Mouse (Mus musculus) kidney, adult 2 months (tissue): ENCODE measurements around the gene Olfr430. TPM values are rescaled to one million over a fixed set of nuclear protein-coding genes. Genes with fewer than 3 reads are reported as not detected.

Experiments
- DNase-seq: peaks from one replicate; pipeline ENCODE4 v3.0.0; 2021
- H3K27ac ChIP-seq: fragments of 200-500 bp; 2 replicates; pipeline ENCODE4 v1.5.1; 2012; ENCODE audit warnings: low read depth, low read length, control low read depth, inconsistent platforms; ENCODE audit not compliant: insufficient read depth
- H3K27me3 ChIP-seq: fragments of 200-500 bp; replicated peaks from 2 replicates; pipeline ENCODE4 v1.6.1; 2012; ENCODE audit warnings: mild to moderate bottlenecking, moderate library complexity, low read length, inconsistent platforms; ENCODE audit not compliant: control insufficient read depth, insufficient read depth
- H3K36me3 ChIP-seq: fragments of 200-500 bp; 2 replicates; pipeline ENCODE4 v1.6.1; 2012; ENCODE audit warnings: mild to moderate bottlenecking, moderate library complexity, low read length, inconsistent platforms; ENCODE audit not compliant: control insufficient read depth, insufficient read depth
- H3K4me1 ChIP-seq: fragments of 200-500 bp; 2 replicates; pipeline ENCODE4 v1.6.1; 2011; ENCODE audit warnings: low read length; ENCODE audit not compliant: control insufficient read depth, insufficient read depth
- H3K4me3 ChIP-seq: fragments of 200-500 bp; 2 replicates; pipeline ENCODE4 v1.5.1; 2011; ENCODE audit warnings: mild to moderate bottlenecking, low read depth, low read length, control low read depth; ENCODE audit not compliant: insufficient read depth
- CTCF ChIP-seq: fragments of 200-500 bp; conservative IDR thresholded peaks from 2 replicates; pipeline ENCODE4 v1.5.1; 2011; ENCODE audit warnings: low read depth, mild to moderate bottlenecking, control low read depth, low read length, moderate library complexity, mixed read lengths; ENCODE audit not compliant: insufficient read depth, insufficient read length
- POLR2A ChIP-seq: fragments of 200-500 bp; IDR thresholded peaks from one replicate; pipeline ENCODE4 v1.6.1; 2011; ENCODE audit warnings: low read depth, low read length, control low read depth
- WGBS: fragments of 180-500 bp; shearing (Covaris S2); methylation state at CpG from one replicate; pipeline ENCODE4 v1.1.7; 2018; 5-methylcytosine and 5-hydroxymethylcytosine counted together
- polyA plus RNA-seq: library from polyadenylated mRNA; depleted of rRNA; stranded (reverse); fragments of >200 nt; gene quantifications from 2 replicates; pipeline ENCODE4 v1.2.3, GENCODE M21; 2012; rRNA removed

The Olfr430 gene
- polyA plus RNA-seq, 1 experiment: not detected

DNA sequence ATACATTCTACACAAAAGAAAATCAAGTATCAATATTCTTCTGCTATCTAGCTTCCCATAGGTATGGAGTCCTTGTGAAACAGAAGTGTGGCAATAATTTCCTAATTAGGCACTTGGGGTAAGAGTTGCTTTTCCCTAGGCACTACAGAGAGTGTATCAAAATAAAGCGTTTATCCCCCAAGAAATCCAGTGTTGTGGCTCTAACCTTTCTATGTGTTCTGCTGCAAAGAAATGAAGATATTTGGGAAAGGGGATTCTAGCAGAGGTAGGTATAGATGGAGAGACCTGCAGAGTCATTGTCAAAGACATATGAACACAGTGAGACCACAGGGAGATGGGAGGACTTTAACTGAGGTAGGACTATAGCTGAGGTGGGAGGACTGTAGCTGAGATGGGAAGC, 30.2 kb downstream of the Olfr430 start, which contains the start of gene Olfr427:
Olfr427 (plus strand) TSS at position 301 of the 400 bp plus-strand sequence.
- TF ChIP-seq POLR2A (no peak), CTCF (no peak)

DNA sequence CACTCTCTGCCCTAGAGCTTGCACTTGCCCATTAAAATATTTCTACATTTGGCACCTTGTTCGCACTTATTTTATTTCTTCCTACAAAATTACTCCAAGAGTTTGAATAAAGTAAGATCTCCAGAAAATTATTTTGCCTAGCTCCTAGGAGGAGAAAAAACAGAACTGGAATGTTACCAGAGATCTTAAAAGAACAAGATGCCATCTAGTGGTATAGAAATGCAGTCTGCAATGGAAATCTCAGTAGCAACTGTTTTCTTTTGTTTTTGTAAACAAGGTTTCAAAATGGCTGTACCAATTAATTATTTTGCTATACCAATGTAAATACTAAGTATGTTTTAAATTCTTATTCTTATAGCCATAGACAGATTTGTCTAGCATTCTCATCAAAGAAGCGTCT, 37.3 kb downstream of the Olfr430 start:
- TF ChIP-seq POLR2A: no peak
- no peak for TF ChIP-seq CTCF
- no peaks in the 10 kb centered on the region for H3K4me1 ChIP-seq
- 53% methylated on average over 2 of the region's 2 CpGs for WGBS
- no peak overlapping the region for H3K4me3 ChIP-seq
- DNase-seq: no peak
- H3K36me3 ChIP-seq: no peaks in the 10 kb centered on the region
- no peaks in the 10 kb centered on the region for H3K27me3 ChIP-seq
- no peak overlapping the region for H3K27ac ChIP-seq

More for the DNA sequence above, 30.2 kb downstream of the Olfr430 start, which contains the start of gene Olfr427:
- 93% methylated on average over 1 of the region's 1 CpGs for WGBS
- Histone ChIP-seq H3K4me1 (no peaks in the 10 kb centered on the region), H3K27me3 (no peaks in the 10 kb centered on the region), H3K4me3 (no peak within 1 kb of the TSS), H3K36me3 (no peaks in the 10 kb centered on the region), H3K27ac (no peak within 1 kb of the TSS)
- no peak for DNase-seq

DNA sequence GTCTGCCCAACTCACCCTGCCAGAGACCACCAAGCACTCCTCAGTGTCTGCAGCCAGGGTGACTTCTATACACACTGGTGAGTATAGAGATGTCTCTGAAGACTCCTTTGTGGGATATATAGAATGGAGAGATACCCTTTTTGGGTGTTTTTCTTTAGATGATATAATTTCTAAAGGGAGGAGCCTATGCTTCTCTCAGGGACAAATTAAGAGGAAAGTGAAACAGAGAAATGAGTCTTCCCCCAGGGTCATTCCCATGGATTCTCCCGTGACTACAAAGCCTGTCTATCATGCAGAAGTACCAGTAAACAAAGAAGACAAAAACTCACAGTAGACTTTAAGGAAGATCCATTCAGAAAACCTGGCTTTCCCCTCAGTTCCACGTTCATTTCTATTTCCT, 54.7 kb downstream of the Olfr430 start, which contains the start of gene Olfr231:
Olfr231 (minus strand) TSS at position 101 of the 400 bp plus-strand sequence.
- no peak for DNase-seq
- H3K36me3 ChIP-seq: no peaks in the 10 kb centered on the region
- H3K27ac ChIP-seq: no peak within 1 kb of the TSS
- WGBS: 58% methylated on average over 2 of the region's 2 CpGs
- H3K27me3 ChIP-seq: no peaks in the 10 kb centered on the region
- TF ChIP-seq POLR2A (no peak), CTCF (no peak)
- no peak within 1 kb of the TSS for H3K4me3 ChIP-seq
- H3K4me1 ChIP-seq: no peaks in the 10 kb centered on the region

Other genes starting within 250 kb of the Olfr430 start
- 0.65 and 0.77 TPM in 2 replicates for gene Ifi211, start 153.6 kb upstream of the Olfr430 start, polyA plus RNA-seq
- gene Mndal, start 124.1 kb upstream of the Olfr430 start, polyA plus RNA-seq: 4.9 and 6.2 TPM in 2 replicates
- 5.9 and 9.9 TPM in 2 replicates for gene Ifi203, start 123.9 kb upstream of the Olfr430 start, polyA plus RNA-seq
- gene Ifi202b, start 83.9 kb upstream of the Olfr430 start, polyA plus RNA-seq: not detected in 2 replicates
- 0.26 and 0.64 TPM in 2 replicates for gene Ifi205, start 34.8 kb upstream of the Olfr430 start, polyA plus RNA-seq
- gene Olfr433, start 25.9 kb upstream of the Olfr430 start, polyA plus RNA-seq: 0.03 and 0.04 TPM in 2 replicates
- gene Olfr432, start 17.4 kb upstream of the Olfr430 start, polyA plus RNA-seq: not detected in 2 replicates
- gene Olfr429, start 17.7 kb downstream of the Olfr430 start, polyA plus RNA-seq: not detected in 2 replicates
- gene Olfr427, start 30.3 kb downstream of the Olfr430 start, polyA plus RNA-seq: not detected in 2 replicates
- not detected in 2 replicates for gene Olfr231, start 54.6 kb downstream of the Olfr430 start, polyA plus RNA-seq
- gene Olfr424, start 64.9 kb downstream of the Olfr430 start, polyA plus RNA-seq: not detected in 2 replicates
- not detected in 2 replicates for gene Olfr420, start 89.0 kb downstream of the Olfr430 start, polyA plus RNA-seq
- 0.01 and 0.02 TPM in 2 replicates for gene Spta1, start 106.2 kb downstream of the Olfr430 start, polyA plus RNA-seq
- not detected in 2 replicates for gene Olfr419, start 185.5 kb downstream of the Olfr430 start, polyA plus RNA-seq